Mouse (Mus musculus) gastrocnemius, adult 2 months (tissue): Measurements from ENCODE around the gene Cdc45. TPM values are rescaled to one million over a fixed set of nuclear protein-coding genes. Genes with fewer than 3 reads are reported as not detected.
A peak's percentile ranks its signal among the peaks of the same experiment; 100 is the strongest.
"Not testable (repeated sequence)": the region's sequence is repeated elsewhere in the genome, so short reads cannot be mapped to it uniquely, and the experiment has no call there.

Source experiments
- DNase-seq: peaks from one replicate; pipeline ENCODE4 v3.0.0; 2022
- H3K27ac ChIP-seq: fragments of 200-600 bp; 2 replicates; pipeline ENCODE4 v1.8.1; 2022; ENCODE audit warnings: mild to moderate bottlenecking
- H3K4me3 ChIP-seq: fragments of 200-600 bp; 2 replicates; pipeline ENCODE4 v1.8.1; 2022; ENCODE audit warnings: mild to moderate bottlenecking, moderate library complexity
- CTCF ChIP-seq: fragments of 200-600 bp; IDR thresholded peaks from 2 replicates; pipeline ENCODE4 v1.8.1; 2022; ENCODE audit warnings: antibody characterized with exemption, mild to moderate bottlenecking, moderate library complexity
- intact Hi-C: fragments of 180-260 bp; cut with DNase I; formaldehyde crosslinking; loops from one replicate; pipeline ENCODE4 v1.15.1; 2025
- long read RNA-seq, 2 experiments: library from polyadenylated mRNA; stranded (forward); transcript quantifications; one replicate each; pipeline ENCODE4 v2.0.0; 2021
- total RNA-seq, 2 experiments: library from RNA; stranded (reverse); gene quantifications; 2 replicates each; pipeline ENCODE4 v1.2.3; 2021

The Cdc45 gene
- 1 to 10 TPM; 2.6 TPM for total RNA-seq
- long read RNA-seq, experiment 1, partial matches to known transcripts = 2 of 3 reads
- long read RNA-seq, experiment 1, other reads (novel, unspliced or antisense) = 1 of 3 reads
- long read RNA-seq, experiment 2, partial matches to known transcripts = 3 of 6 reads
- long read RNA-seq, experiment 2, other reads (novel, unspliced or antisense) = 1 of 6 reads

GRCm38 (mm10) chr16:18811468-18812384, at the start of gene Cdc45, which contains the start of gene Ufd1:
Gene Cdc45 (minus strand): TSS chr16:18811987.
Gene Ufd1 (plus strand): TSS chr16:18811779.
- H3K27ac ChIP-seq = peak within 1 kb of the TSS; percentile 96
- no peak for TF ChIP-seq CTCF
- intact Hi-C loops = loop anchor here (5.0 kb wide), 1 partner anchor 66 kb away; the partner anchor contains the start of genes Hira and Mrpl40
- DNase-seq = peak; percentile 92
- H3K4me3 ChIP-seq = peak within 1 kb of the TSS; percentile 99

- intact Hi-C loops = no loop called here
- Histone ChIP-seq H3K27ac (peak overlapping the region; percentile 81), H3K4me3 (no peak overlapping the region)
- DNase-seq = peak; percentile 68
- TF ChIP-seq CTCF = no peak
Observed at GRCm38 (mm10) chr16:18860186-18860585, 48.4 kb upstream of the Cdc45 start.

GRCm38 (mm10) chr16:18858551-18858950, 46.8 kb upstream of the Cdc45 start:
- TF ChIP-seq CTCF = peak; percentile 73
- no peak overlapping the region for H3K4me3 ChIP-seq
- intact Hi-C loops = loop anchor here (2.0 kb wide), 1 partner anchor 162 kb away; no protein-coding TSS in a partner anchor
- no peak for DNase-seq
- no peak overlapping the region for H3K27ac ChIP-seq

GRCm38 (mm10) chr16:18849521-18850190, 37.9 kb upstream of the Cdc45 start:
- H3K27ac ChIP-seq, intact Hi-C loops, H3K4me3 ChIP-seq, DNase-seq: not testable (repeated sequence)

- Histone ChIP-seq H3K27ac (no peak overlapping the region), H3K4me3 (no peak overlapping the region)
- TF ChIP-seq CTCF = no peak
- intact Hi-C loops = no loop called here
- DNase-seq = no peak
Observed at GRCm38 (mm10) chr16:18846301-18846820, 34.6 kb upstream of the Cdc45 start.

GRCm38 (mm10) chr16:18838346-18838745, 26.6 kb upstream of the Cdc45 start:
- Histone ChIP-seq H3K4me3 (no peak overlapping the region), H3K27ac (no peak overlapping the region)
- TF ChIP-seq CTCF = no peak
- intact Hi-C loops = no loop called here
- DNase-seq = no peak

GRCm38 (mm10) chr16:18836468-18837208, 24.9 kb upstream of the Cdc45 start, which contains the start of the genes 2510002D24Rik and Gm28539:
Gene 2510002D24Rik (plus strand): TSS chr16:18836578.
Gene Gm28539 (plus strand): TSS chr16:18836584.
- intact Hi-C loops = no loop called here
- H3K27ac ChIP-seq = peak within 1 kb of the TSS; percentile 92

GRCm38 (mm10) chr16:18836073-18836467, 24.3 kb upstream of the Cdc45 start:
- DNase-seq = no peak
- Histone ChIP-seq H3K4me3 (peak overlapping the region; percentile 87), H3K27ac (peak overlapping the region; percentile 92)
- no peak for TF ChIP-seq CTCF
- intact Hi-C loops = no loop called here

More at GRCm38 (mm10) chr16:18836468-18837208, 24.9 kb upstream of the Cdc45 start, which contains the start of the genes 2510002D24Rik and Gm28539:
- no peak for TF ChIP-seq CTCF
- H3K4me3 ChIP-seq = peak within 1 kb of the TSS; percentile 87
- DNase-seq = peak; percentile 96

- no peak for TF ChIP-seq CTCF
- Histone ChIP-seq H3K27ac (no peak overlapping the region), H3K4me3 (no peak overlapping the region)
- intact Hi-C loops = no loop called here
- DNase-seq = no peak
Observed at GRCm38 (mm10) chr16:18833486-18833885, 21.7 kb upstream of the Cdc45 start.

- no peak for DNase-seq
- no peak for TF ChIP-seq CTCF
- intact Hi-C loops = no loop called here
- no peak overlapping the region for H3K27ac ChIP-seq
- no peak overlapping the region for H3K4me3 ChIP-seq
Observed at GRCm38 (mm10) chr16:18829102-18829501, 17.3 kb upstream of the Cdc45 start.

- Histone ChIP-seq H3K27ac (no peak overlapping the region), H3K4me3 (no peak overlapping the region)
- intact Hi-C loops = no loop called here
- DNase-seq = no peak
- TF ChIP-seq CTCF = no peak
Observed at GRCm38 (mm10) chr16:18828630-18829029, 16.8 kb upstream of the Cdc45 start.

GRCm38 (mm10) chr16:18822925-18823324, 11.1 kb upstream of the Cdc45 start:
- no peak for DNase-seq
- intact Hi-C loops = no loop called here
- H3K27ac ChIP-seq = no peak overlapping the region
- no peak for TF ChIP-seq CTCF
- H3K4me3 ChIP-seq = no peak overlapping the region
